Mouse (Mus musculus): ENCODE results near the gene Sik3.
"Not testable (repeated sequence)": the region's sequence is repeated elsewhere in the genome, so short reads cannot be mapped to it uniquely, and the experiment has no call there.

Gene Sik3

GRCm38 (mm10) chr9:46149392-46149791 lies 136.8 kb downstream of the Sik3 start:
- no peak for DNase-seq (ENCODE audit: extremely low spot score, low read depth, low spot score)

- no peak for DNase-seq (ENCODE audit: extremely low spot score, low read depth, low spot score)
These were observed 137.5 kb downstream of the Sik3 start for GRCm38 (mm10) chr9:46150116-46150515.

DNA sequence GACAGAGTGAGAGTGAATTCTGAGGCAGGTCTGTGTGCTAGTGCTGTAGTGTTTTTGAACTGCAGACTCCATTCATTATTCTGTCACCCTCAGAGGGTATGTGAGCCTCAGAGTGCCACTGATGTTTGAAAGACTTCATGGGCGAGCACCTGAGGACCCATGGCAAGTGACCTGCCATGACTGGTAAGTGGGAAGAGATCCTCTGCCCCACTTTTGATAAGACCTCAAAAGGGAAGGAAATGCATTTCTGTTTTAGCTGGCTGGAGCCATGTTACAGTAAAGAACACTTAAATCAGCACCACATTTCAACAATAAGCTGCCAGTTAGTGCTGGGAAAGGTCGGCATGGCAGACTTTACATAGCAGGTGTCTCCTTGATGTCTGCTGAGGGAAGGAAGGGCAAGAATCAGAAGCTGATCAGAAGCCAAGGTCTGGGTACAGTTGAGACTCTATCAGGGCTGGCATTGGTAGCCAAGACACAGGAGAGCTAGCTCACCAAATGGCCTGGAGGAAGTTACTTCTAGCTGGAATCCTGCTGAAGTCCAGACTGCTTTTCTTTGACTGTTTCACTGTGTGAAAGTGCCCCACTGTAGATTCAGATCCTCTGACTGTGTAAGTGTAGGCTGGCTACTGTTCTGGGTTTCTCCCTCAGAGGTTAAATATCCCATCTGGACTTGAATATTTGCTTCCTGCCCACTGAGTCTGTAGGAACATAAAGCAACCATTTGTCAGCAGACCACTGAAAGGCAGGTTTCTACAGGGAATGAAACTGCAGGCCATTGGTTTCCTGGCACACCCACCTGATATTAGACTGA lies 138.5 kb downstream of the Sik3 start:
- DNase-seq (ENCODE audit: extremely low spot score, low read depth, low spot score): no peak

- DNase-seq (ENCODE audit: extremely low spot score, low read depth, low spot score): no peak
These were observed 139.1 kb downstream of the Sik3 start for GRCm38 (mm10) chr9:46151704-46152040.

DNA sequence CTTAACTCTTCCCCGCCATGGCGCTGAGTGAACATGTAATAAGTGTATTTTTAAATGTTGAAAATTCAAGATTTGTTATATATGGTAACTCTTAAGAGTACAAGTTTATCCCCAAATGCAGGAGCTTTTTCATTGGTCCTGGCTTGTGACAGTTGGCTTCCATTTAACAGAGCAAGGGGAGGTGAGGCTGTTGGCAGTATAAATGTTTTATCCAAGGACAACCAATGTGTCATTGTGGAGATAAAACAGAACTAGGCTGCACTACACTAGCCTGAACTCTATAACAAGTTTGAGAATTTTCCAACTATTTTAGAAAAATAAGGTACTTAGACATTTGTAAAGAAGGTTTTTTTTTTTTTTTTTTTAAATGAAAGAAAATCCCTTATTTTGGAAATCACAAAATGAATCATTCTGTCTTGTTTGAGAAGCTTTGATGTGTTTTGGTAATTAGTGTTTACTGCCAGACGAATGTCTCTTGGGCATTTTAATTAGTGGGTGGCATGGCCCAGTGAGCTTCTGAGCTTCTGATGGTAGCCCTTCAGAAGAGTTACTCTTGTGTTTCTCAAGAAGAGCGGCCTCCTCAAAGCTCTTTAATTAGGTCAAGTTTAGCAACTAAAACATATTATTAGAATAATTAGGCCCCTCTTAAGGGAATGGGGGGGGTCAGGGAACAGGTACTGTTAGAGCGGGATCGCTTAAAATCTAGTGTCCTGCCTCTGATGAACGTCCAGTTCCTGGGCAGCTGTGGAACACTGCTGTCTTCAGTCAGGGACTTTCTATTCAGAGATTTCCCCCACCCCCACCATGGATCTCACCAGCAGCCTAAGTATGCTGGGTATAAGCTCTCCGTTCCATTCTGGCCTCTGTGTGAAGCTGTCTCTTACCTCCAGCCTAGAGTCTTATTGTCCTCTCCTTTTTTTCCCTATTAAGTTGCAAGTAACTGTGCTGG lies 139.7 kb downstream of the Sik3 start:
- no peak for DNase-seq (ENCODE audit: extremely low spot score, low read depth, low spot score)

- DNase-seq (ENCODE audit: extremely low spot score, low read depth, low spot score): no peak
These were observed 141.8 kb downstream of the Sik3 start for GRCm38 (mm10) chr9:46154469-46154868.

GRCm38 (mm10) chr9:46155026-46155425 lies 142.4 kb downstream of the Sik3 start:
- DNase-seq (ENCODE audit: extremely low spot score, low read depth, low spot score): no peak

GRCm38 (mm10) chr9:46155818-46156217 lies 143.2 kb downstream of the Sik3 start:
- not testable (repeated sequence) for DNase-seq (ENCODE audit: extremely low spot score, low read depth, low spot score)

DNA sequence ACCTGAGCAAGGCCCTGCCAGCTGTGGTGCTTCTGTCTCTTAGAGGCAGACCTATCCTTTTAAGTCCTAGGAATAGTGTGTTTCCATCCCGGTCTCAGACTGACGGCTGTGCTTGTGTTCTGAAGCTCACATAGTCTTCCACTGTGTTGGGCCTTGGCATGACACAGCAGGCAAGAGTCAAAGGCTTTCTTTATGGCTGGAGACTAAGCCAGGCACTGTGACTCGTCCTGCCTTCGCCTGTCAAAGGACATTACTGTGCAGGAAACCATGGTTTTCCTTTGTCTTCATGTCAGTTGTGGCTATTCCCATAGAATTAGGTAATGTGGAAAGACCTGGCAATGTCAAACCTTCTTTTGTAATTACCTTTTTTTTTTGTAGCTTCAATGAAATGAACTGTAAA lies 144.1 kb downstream of the Sik3 start:
- DNase-seq (ENCODE audit: extremely low spot score, low read depth, low spot score): no peak

- no peak for DNase-seq (ENCODE audit: extremely low spot score, low read depth, low spot score)
These were observed 145.7 kb downstream of the Sik3 start for GRCm38 (mm10) chr9:46158273-46158813.

DNA sequence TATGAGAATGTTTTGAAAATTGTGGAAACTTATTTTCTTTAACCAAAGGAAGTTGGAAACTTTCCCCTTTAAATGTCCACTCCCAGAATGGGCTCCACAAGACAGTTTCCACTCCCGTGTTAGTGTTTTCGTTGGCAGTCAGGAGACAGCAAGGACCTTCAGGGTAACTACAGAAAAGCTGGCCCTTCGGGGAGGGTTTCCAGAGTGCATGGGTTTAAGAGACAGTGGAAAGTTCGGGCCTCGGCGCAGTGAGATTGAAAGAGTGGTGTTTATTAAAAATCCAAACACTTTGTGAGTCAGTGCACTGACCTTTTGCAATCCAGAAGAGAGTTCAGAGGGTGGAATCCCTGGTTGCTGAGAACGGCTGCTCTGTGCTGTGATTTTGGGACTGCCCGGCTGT lies 150.8 kb downstream of the Sik3 start:
- DNase-seq (ENCODE audit: extremely low spot score, low read depth, low spot score): no peak

- DNase-seq (ENCODE audit: extremely low spot score, low read depth, low spot score): no peak
These were observed 156.2 kb downstream of the Sik3 start for GRCm38 (mm10) chr9:46168802-46169201.

DNA sequence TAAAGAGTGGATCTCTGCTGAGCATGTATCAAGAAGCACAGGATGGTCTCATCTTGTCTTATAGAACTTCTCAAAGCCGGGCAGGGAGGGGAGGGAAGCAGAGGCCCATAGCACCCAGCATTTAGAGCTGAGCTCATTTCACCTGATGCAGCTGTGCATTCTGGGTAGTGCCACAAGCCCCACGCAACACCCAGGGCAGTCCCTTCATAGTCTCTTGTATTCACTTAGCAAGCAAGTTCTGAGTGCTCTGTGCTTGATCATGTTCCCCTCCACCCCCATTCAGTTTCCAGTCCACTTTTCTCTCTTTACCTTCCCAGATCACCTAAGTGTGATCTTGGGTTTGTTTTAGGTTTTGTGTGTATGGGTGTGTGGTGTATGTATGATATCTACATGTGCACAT lies 159.6 kb downstream of the Sik3 start:
- DNase-seq (ENCODE audit: extremely low spot score, low read depth, low spot score): no peak

DNA sequence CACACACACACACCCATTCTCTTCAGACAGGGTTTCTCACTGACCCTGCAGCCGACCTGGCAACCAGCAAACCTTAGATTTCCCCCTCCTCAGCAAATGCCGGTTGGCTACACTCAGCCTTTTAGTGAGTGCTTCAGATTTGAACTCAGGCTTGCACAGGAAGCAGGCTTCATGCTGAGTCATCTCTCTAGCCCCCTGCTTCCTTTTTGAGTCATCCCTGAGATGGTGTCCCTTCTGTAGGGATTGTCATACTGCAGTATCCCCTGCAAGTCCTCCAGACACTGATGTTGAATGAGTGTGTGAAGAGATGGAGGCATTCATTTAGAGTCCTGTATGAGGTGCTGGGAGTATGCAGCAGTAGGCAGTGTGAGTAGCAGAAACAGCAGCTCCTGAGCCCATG lies 160.3 kb downstream of the Sik3 start:
- no peak for DNase-seq (ENCODE audit: extremely low spot score, low read depth, low spot score)

DNA sequence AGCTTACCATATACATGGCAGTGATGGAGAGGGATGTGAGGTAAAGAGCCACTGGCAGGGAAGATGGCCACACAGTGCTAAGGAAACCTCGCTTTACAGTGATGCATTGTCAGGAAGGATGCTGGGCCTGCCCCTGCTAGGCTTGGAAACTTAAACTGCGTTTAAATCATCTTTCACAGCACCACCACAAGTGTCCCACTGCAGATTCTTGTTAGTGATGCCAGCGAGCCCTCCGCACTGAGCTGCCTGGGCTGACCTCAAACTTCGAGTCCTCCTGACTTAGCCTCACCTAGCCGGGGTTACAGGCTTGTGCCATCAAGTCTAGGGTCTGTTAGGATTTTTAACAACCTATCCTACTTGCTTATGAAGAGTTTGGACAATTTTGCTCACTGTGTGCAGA lies 161.3 kb downstream of the Sik3 start:
- no peak for DNase-seq (ENCODE audit: extremely low spot score, low read depth, low spot score)

DNA sequence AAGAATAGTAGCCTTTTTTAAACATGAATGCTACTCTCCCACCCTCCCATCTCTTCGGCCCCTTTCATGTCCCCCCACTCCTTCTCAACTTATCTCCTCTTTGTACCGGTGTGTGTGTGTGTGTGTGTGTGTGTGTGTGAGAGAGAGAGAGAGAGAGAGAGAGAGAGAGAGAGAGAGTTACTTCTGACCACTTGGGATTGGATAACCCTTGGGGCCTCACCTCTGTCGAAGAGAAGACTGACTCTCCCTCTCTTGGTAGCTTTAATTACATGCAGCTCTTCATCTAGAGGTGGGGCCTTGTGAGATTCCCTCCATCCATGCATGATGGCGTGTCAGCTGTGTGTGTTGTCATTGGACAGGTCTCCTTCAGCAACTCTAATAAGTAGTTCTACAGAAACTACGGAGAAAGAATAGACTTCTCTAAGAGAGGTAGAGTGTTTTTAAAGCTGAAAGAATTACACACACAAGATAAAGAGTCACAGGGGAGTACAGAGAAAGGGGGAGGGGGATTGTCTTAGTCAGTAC lies 162.2 kb downstream of the Sik3 start:
- DNase-seq (ENCODE audit: extremely low spot score, low read depth, low spot score): no peak

GRCm38 (mm10) chr9:46175300-46175699 lies 162.7 kb downstream of the Sik3 start:
- DNase-seq (ENCODE audit: extremely low spot score, low read depth, low spot score): no peak

DNA sequence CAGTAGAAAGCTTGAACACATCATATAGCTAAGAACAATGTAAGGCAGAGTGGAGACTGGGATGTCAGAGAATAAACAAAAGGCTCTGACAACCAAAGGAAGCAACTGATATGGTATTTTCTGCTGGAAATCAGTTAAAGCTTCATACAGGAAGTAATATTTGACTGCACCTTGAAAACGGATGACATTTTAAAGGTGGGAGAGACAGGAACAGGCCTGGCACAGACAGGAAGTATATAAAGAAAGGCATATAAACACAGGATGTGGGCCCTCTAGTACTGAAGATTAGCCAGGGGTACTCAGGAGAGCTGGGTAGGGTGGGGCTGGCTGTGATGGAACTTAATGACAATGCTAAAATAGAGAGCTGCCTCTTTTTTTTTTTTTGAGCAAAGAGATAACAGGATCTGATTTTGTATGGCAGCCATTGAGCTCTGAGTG lies 163.3 kb downstream of the Sik3 start:
- no peak for DNase-seq (ENCODE audit: extremely low spot score, low read depth, low spot score)

GRCm38 (mm10) chr9:46176613-46177012 lies 164.0 kb downstream of the Sik3 start:
- DNase-seq (ENCODE audit: extremely low spot score, low read depth, low spot score): no peak

GRCm38 (mm10) chr9:46178595-46178994 lies 166.0 kb downstream of the Sik3 start:
- DNase-seq (ENCODE audit: extremely low spot score, low read depth, low spot score): no peak

GRCm38 (mm10) chr9:46181297-46181696 lies 168.7 kb downstream of the Sik3 start:
- no peak for DNase-seq (ENCODE audit: extremely low spot score, low read depth, low spot score)

Data from hindlimb bud, embryonic 11.5 days (tissue).